Mouse (Mus musculus) urinary bladder, postnatal 25 days (tissue): ENCODE data around the gene Ankrd35.
"Not testable (repeated sequence)": the region's sequence is repeated elsewhere in the genome, so short reads cannot be mapped to it uniquely, and the experiment has no call there.

Experiments used
- DNase-seq: peaks from one replicate; pipeline ENCODE4 v3.0.0; 2022; ENCODE audit warnings: low spot score

Ankrd35 gene

DNA sequence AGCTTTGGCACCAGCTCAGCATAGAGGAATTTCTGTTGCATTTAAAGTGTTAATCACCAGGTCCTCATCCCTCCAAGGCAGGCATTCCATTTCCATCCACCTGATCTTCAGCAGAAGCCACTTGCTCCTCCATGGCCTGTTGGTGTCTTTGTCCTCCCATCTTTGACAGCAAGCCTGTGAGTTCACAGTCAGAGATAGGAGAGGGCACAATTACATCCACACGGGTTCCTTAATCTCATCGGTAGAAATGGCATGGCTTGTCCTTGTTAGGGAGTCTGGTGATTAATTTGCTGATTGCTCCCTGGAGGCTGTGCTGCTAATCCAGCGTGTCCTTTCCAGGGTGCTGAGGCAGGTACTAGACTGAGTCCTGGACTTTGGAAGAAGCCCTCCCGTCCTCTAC is 3.6 kb downstream of the Ankrd35 start:
- no peak for DNase-seq

DNA sequence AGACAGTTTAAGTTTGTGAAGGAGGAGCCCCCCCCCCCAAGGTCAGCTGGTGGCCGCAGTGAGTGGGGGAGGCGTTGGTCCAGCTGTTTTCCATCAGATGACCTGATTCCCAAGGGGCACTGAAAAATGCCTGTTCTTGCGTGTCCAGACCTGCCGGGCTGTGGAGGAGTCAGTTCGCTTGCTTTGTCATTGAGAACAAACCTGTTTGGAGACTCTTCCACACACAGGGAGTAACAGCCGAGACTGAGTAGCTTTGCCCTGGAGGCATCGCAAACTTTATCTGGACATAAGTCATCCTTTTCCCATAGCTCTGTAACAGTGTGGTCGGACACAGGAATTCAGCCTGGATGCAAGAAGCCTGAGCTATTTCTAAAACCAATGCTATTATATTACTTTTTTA is 4.5 kb downstream of the Ankrd35 start:
- peak; percentile 48 for DNase-seq

DNA sequence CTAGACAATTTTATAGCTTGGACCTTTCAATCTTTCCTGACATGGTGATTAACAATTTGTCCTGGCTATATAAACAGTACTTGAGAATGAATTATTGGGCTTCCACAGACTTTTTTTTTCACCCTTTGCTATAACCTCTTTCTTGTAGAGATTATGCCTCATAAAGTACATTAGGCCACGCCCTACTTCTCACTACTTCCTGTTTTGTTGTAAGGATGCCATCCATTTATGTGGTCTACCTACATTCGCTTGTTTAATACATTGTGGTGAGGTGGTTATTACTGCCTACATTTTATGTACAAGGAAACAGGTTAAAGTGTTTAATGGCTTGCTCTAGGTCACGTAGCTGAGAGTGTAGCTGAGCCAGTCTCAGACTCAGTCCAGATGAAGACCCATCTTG is 5.2 kb downstream of the Ankrd35 start:
- no peak for DNase-seq

DNA sequence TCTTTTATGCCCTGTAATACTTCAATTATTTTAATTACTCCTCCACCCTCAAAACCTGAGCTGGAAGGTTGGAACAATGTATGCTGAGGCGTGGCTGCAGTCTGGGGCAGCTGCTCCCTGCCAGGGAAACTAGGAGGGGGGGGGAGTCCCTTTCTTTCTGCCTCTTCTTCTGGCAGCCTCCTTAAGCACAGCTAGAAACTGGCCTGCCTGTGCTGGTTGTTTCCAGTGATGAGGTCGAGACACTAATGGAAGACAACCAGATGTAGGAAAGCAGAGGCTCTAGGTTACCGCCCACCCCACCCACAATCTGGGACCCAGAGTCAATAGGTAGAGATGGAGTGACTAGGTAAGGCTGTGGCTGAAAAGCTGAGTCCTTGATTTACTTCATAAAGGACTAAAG is 5.8 kb downstream of the Ankrd35 start:
- no peak for DNase-seq

DNA sequence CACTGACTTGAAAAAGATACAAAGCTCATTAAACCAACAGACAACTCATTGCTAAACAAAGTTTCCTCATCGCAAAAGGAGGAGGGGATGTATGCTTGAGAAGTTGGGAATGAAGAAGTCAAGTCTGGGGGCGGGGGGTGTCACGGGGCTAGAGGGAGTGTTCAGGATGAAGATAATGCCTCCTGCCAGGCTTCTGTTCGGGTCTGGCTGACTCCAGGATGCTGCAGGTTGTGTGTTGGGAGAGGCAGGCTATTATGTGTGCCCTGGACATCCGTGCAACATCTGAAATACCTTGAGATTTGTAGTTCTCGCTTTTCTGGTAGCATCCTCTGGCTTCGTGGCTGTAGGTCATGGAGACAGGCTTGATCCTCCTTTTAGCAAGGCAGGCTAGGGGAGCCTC is 8.5 kb downstream of the Ankrd35 start:
- no peak for DNase-seq

DNA sequence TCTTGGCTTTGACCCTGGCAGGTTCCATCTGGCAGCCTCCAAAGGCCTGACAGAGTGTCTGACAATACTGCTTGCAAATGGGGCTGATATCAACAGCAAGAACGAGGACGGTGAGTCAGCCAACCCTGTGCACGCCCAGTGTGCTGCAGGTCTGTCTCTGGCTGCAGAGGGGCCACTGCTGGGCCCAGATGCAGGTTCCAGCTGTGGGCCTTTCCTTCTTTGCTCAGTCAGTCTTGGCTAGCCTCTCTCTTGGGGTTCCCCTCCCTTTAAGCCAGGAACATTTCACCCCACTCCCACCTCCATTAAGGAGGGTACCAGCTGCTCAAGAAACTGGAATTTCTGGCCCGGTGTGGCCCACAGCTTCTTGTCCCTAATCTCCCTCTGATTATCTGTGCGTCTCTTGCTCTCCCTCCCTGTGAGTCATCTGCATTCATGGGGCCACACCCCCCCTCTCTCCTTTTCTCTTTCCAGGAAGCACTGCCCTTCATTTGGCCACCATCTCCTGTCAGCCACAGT is 9.3 kb downstream of the Ankrd35 start:
- peak; percentile 40 for DNase-seq

DNA sequence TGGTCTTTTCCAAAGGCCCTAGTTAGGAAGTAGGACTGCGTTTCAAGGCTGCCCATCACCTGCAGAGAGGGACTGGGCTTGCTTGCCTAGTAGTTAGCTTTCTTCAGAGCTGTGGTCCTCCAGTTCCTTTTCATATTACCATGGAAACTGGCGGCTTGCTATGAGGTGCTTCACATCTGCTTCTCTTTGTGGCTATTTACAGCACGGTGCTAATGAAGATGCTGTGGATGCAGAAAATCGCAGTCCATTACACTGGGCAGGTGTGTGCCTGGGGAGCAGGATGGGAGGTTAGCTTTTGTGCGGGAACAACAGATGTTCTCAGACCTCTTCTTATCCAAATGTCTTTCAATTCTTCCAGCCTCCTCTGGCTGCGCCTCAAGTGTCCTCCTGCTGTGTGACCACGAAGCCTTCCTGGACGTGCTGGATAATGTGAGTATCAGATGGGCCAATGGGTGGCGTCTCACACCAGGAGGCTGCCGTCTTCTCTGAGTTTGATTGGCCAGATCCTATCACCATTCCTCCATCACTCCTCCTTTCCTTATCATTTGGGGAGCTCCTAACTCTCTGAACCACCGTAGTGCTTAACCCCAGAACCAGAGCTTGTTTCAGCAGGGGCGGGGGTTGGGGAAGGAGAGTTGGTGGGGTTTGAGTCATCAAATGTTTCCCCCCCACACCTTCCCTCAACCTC is 10.5 kb downstream of the Ankrd35 start:
- no peak for DNase-seq

DNA sequence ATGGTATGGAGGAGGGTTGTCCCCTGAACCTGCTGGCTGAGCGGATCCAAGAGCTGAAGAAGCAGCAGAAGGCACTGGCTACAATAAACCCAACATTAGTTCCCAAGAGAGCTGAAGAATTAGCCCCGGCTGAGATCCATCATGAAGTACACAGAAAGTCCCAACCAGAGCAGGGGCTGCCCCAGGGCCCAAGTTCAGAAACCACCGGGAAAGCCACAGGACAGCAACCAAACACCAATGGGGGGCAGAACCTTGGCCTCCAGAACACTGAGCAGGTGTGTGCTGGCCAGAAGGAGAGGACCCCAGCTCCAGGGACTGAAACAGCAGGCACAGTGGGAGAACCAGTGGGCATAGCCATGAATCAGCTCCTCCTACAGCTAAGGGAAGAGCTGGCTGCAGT is 13.6 kb downstream of the Ankrd35 start:
- no peak for DNase-seq

DNA sequence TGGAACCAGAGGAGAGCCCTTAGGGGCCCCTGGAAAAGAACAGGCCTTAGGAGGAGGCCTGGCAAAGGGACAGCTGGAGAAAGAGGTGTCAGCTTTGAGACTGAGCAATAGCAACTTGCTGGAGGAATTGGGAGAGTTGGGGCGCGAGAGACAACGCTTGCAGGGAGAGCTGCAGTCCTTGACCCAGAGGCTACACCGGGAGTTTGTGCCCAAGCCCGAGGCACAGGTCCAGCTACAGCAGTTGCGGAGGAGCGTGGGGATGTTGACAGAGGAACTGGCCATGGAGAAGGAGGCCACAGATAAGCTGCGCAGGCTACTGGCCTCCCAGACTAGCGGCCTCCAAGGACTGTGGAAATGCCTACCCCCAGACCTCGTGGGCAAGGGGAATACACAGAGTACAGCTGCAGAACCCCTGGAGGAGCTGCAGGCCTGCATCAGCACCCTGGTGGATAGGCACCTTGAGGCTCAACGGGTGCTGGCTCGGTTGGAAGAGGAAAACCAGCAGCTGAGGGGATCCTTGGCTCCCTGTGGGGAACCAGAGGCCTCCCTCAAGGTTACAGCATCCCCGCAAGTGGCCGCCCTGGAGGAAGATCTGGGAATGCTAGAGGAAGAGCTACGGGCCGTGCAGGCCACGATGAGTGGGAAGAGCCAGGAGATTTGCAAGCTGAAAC is 14.4 kb downstream of the Ankrd35 start:
- no peak for DNase-seq

DNA sequence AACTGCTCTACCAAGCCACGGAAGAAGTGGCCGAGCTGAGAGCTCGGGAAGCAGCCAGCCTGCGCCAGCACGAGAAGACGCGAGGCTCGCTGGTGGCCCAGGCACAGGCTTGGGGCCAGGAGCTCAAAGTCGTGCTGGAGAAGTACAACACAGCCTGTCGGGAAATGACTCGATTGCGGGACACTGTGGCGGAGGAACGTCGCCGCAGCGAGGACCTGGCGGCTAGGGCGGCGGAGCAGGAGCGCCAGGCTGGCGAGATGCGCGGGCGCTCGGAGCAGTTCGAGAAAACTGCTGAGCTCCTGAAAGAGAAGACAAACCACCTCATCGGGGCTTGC is 14.9 kb downstream of the Ankrd35 start:
- no peak for DNase-seq

DNA sequence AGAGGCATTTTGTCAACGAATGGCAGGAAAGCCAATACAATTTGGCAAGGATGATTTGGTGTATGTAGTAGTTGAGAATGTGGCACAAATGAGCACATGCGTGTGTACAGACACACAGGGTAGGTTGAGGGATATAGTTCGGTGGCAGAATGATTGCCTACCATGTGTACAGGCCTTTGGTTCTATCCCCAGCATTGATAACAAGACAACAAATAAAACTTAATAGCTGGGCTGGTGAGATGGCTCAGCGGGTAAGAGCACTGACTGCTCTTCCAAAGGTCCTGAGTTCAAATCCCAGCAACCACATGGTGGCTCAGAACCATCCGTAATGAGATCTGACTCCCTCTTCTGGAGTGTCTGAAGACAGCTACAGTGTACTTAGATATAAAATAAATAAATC is 16.1 kb downstream of the Ankrd35 start:
- not testable (repeated sequence) for DNase-seq

DNA sequence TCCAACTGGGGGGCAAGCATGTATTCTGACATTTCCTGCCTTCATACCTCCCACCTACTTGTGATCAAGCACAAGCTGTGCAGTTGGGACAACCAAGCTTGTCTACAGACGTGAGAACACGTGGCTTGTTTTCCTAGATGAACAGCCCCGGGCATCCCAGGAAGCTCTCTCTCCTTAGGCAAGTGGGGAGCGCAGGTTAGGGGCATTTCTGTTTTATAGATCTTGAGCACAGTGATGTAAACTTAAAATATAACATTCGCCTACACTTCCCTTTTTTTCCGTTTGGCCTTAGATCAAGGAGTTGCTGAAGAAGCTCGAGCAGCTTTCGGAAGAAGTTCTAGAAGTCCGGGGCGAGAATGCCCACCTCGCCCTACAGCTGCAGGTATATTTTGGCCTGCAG is 18.9 kb downstream of the Ankrd35 start:
- no peak for DNase-seq

DNA sequence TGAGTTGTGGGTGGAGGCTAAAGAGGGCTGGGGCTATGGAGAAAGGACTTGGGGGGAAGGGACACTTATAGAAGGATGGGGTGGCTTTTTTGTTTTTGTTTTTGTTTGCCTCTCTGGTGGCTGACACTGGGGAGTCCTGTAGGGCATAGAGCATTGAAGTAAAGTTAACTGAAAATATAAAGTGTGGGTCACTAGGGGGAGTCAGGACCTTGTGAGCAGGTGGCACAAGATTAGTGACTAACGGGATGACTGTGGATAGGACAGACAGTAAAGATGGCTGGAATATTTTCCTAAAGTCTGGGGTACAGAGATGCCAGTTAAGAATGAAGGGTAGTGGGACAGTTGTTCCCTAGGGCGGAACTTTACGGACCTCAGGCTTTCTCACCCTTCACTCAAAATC is 20.4 kb downstream of the Ankrd35 start:
- no peak for DNase-seq

DNA sequence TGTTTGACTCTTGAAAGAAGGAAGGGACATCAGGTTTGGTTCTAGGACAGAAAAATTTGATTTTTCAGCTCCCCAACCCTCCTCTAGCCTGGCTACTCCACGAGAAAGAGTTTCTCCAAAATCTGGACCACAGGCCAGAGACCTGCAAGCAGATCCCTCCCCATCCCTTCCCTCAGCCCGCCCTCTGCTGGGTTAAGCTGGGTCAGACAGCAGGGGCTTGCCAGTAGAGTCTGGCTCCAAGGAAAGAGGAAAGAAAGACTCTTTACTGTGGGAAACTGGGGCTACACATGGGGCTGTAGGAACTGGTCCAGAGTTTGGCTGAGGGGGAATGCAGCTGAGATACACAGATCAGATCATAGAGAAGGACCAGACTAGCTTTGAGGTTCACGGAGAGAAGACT is 22.6 kb downstream of the Ankrd35 start:
- no peak for DNase-seq

DNA sequence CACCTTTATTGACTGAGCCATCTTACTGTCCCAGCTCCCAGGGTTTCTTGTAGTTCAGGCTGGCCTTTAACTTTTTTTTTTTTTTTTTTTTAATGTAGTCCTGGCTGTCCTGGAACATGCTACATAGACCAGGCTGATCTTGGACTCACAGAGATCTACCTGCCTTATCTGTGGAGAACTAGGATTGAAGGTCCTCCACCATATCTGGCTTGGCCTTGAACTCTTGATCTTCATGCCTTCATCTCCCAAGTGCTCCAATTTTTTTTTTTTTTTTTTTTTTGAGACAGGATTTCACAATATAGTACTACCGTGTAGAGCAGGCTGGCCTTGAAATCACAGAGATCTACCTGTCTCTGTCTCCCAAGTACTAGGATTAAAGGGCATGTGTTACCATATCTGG is 23.6 kb downstream of the Ankrd35 start:
- no peak for DNase-seq

DNA sequence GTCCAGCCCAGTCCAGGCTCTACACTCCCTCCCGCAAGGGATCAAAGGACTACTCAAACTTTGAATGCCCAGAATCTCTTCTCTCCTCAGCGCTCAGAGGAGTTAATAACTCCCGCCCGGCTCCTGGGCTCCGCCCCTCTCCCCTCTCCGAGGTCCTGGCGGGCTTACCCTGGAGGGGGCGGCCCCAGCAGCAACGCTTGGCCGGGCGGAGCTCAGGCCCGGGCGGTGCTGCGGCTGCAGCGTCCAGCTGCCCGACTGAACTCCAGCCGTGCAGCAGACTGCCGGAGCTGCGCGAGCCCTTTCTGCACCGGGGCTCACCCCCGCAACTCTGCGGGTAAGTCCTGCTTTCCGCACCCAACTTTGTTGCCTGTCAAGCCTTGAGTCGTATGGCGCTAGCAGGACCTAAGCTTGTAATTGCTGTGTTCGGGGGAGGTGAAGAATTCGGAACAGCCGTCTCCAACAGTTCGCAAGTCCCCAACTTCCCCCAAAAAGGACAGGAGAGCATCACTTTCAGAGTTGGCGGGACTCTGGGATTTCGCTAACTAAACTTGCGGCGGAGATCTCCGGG is 26.4 kb downstream of the Ankrd35 start, which contains the start of gene Pias3:
Gene Pias3 (plus strand): TSS at position 187 of the 568 bp plus-strand sequence.
- DNase-seq, result peak; percentile 76

DNA sequence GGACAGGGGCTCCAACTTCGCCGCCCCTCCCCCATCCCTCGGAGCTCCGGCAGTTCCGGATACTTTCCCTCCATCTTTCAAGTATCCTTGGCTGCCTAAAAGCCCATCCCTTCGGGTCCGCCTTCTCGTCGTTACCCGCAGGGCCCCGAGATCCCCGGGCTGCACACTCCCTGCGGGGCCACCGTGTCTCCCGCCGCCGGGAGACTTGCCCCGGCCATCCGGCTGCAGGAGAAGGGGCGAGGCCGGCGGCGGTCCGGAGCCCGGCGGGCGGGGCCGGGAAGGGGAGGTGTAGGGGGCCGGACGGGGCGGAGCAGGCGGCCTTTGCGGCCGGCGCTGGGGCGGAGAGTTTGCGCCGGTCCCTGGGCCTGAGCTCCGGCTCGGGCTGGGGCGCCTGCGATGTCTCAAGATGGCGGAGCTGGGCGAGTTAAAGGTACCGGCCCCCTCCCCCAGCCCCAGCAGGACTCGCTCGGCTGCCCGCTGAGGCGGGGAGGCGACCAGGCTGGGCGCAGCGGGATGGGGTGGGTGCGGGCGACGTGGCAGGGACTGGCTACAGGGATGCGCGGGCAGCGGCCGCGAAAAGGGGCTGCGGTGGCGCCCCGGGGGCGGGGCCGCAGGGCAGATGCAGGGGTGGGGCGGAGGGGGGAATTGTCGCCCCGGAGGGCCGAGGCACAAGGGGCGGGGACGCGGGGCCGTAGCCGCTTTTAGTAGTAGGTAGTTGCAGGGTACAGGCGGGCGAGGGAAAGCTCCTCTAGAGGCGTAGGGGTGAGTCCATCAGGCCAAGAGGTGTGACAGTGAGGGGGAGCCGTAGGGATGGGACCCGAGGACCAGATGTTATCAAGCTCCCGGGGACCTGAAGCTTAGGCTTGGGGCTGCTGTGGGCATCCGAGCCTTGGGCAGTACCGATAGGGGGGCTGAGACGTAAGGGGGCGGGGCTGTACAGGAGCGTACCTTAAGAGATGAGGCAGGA is 27.1 kb downstream of the Ankrd35 start:
- peak; percentile 88 for DNase-seq

DNA sequence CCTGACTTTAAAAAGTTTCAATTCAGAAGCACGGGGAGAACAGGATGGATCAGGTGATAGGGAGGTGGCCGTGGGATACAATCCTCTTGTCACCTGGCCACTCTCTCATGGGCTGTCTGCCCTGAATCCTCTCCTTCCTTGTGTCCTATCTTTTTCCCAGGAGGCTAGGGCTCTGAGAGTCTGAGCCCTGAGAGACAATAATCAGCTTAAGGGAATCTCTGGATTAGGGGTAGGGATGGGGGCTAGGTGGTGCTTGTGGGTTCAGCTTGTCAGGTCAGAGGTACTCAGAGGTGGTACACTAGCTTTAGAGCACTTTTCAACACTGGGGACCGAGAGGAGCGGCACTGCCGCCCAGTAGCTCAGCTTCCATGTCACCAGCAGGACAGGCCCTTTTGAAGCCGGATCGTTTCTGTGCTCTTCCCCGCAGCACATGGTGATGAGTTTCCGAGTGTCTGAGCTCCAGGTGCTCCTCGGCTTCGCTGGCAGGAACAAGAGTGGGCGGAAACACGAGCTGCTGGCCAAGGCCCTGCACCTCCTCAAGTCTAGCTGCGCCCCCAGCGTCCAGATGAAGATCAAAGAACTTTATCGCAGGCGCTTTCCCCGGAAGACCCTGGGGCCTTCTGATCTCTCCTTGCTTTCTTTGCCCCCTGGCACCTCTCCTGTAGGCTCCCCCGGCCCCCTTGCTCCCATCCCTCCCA is 29.2 kb downstream of the Ankrd35 start:
- DNase-seq, result no peak

DNA sequence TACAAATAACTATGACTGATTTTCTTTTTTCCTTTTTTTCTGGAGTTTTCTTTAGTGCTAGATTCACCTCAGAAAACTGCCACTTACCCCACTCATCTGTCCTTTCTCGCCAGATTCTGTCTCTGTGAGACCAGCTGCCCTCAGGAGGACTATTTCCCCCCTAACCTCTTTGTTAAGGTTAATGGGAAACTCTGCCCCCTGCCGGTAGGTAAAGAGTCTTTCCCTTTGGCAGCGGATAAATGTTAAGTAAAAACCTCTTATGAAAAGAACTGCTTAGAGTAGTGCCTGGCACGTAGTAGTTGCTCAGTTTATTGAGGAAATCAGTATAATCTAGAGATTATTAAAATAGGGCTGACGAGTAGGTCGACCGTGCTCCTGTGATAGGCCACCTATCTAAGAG is 30.4 kb downstream of the Ankrd35 start:
- no peak for DNase-seq

DNA sequence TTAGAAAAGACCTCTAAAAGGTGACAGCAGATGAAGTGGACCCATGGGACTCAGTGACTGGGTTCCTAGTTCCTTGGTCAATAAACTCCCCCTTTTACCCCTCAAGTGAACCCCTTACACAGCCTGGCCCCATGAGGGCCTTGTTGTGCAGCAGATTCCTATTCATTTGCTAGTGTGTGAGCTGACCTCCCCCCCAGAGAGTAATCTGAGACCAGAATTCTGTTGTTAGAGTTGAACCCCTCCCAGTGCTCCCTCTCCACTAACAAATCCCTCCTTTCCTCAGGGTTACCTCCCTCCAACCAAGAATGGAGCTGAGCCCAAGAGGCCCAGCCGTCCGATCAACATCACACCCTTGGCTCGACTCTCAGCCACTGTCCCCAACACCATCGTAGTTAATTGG is 31.1 kb downstream of the Ankrd35 start:
- DNase-seq, result no peak

DNA sequence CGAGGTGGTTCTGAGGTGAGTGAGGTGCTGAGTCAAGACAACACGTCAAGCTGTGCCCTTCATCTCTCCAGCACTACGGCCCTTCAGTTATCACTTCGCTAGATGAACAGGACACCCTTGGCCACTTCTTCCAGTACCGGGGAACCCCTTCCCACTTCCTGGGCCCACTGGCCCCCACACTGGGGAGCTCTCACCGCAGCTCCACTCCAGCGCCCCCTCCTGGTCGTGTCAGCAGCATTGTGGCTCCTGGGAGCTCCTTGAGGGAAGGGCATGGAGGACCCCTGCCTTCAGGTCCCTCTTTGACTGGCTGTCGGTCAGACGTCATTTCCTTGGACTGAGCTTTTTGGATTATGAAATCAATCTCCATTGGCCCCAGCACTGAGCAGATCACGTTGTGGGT is 34.8 kb downstream of the Ankrd35 start:
- no peak for DNase-seq

DNA sequence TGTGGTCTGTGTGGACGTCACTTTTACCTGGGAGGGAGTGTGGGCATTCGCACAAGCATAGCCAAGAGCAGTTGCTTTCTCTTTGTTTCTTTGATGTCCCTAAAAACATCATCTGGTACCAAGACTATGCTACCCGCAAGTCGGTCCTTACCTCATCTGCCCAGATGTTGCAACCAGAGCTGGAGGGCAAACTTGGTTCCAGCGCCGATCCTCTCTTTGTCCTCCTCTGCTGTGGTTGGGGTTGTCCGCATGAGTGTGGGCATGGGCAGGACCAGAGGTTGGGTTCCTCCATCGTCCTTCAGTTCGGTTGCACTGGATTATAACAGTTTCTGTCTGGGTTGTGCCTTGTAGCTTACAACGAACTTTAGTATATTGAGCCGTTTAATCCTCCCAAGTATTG is 36.3 kb downstream of the Ankrd35 start:
- no peak for DNase-seq
